Mouse (Mus musculus) ovary, postnatal 36 days (tissue): ENCODE results near the gene Uxs1.

Source experiments
- DNase-seq: peaks from one replicate; pipeline ENCODE4 v3.0.0; 2022; ENCODE audit warnings: low spot score, mixed read lengths

Uxs1 gene

DNA sequence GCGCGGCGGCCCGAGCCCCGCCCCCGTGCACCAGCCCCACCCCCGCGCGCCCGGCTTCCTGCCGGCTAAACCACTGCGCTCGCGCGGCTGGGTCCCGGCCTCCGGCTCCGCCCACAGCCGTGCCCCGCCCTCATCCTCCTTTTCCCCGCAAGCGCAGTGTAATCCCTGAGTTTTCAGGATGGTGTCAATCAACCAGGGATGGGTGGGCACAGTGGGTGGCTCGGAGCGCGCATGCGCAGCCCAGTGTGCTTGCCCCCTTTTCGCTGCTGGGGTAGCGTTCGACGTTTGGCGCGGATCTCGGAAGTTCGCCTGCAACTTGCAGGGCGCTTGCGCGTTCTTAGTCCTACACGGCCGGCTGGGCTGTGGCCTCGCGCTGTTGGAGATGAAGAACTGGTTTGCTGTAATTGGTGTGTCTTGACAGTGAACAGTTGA is at the start of gene Uxs1:
Uxs1 (minus strand) TSS at position 38 of the 432 bp plus-strand sequence.
- DNase-seq: peak; percentile 98

DNA sequence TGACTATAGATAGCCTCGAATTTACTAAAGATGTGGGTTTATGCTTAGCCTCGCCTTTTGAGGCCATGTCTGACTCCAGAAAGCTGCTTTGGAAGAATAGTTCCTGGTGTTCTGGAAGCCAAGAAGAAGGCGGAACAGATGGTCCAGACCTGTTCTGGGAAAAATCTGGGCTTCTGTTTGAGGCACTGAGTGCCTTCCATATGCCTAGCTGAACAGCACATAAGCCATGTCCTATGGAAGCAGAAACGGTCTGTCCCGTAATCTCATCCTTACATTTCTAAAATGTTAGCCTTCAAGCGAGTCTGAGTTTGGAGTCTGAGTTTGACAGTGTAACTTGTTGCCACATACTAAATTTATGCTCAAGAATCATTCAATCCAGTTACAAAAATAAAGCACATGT is 49.6 kb upstream of the Uxs1 start:
- DNase-seq: no peak

DNA sequence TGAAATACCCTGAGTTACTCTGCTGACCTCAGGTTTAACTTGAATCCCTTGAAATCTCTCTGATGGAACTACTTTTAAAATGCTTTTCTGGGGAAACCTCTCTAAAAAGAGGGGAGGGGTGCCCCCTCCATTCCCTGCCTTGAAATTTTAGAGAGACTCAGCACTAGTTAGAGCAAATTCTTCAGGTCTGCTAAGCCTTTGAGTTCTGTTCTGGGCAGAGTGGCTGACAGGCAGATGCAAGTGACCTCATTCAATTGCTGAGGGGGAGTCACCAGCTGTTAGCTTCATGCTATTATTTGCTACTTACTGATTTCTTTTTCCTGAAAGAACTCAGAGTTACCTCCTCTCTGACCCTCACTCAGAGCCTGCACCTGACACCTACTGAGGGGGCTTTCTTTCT is 43.5 kb upstream of the Uxs1 start:
- no peak for DNase-seq

DNA sequence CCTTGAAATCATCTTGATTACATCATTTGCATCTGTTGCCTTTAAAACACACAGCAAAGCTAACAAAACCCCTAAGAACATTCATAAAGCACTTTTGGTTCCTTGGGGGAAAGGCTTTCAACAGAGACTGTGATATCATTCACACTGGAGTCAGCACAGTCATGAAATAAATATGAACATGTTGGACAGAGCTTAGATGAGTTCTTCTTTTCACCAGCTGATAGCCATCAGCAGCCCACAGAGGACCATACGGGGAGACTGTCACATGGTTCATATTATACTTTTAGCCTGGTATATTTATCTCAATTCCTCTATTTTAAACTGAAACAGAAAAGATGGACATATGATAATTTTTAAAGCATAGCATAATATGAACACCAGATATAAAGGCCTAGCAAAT is 40.9 kb upstream of the Uxs1 start:
- no peak for DNase-seq

DNA sequence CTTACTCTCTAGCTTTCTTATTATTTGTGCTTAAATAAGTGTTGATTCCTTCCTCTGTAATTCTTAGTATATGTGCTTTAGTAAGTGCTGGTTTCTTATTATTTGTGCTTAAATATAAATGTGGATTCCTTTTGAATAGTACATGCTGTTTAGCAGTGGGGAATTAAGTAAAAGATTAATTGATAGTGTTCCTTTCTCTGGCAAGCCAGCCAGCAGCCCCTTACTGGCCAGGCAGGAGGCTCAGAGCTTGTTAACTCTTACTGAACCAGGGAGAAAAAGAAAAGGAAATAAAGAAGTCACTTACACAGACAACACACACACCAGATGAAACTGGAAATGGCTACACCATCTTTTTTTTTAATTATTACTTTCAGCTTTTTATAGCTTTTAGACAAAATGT is 37.2 kb upstream of the Uxs1 start:
- no peak for DNase-seq

DNA sequence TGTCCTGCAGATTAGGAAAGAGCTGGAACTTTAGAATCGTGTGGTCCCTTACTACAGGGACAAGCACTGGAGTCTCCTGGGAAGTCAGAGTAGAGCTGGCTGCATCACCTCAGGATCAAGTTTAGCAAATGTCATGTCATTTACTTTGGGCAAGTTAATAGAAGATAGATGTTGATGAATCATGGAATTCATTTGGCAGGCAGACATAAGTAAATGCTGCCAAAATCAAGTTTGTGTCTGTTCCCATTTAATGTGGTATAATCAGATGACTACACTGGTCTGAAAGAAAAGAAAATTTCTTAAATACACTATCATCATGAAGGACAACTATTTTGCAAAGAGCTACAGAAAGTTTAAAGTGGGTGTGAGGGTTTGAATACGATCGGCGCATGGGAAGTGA is 35.0 kb upstream of the Uxs1 start:
- DNase-seq: no peak

DNA sequence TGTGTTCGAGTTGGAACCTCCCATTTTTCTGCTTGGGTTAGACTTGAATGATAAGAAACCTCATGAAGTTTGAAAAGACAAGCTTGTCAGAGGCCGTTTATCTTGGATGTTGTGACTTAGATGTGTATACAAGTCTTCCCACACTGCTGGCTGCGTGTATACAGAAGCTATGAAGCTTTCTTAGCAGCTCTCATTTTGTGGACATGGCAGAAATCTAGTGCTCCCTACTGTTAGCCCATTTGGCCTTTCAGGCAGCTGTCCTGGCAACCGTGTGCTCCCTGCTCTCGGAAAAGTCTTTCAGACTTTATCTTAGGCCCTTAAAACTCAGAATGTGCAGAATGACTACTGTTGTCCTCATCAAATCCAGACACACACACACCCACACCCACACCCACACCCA is 31.4 kb upstream of the Uxs1 start:
- no peak for DNase-seq

DNA sequence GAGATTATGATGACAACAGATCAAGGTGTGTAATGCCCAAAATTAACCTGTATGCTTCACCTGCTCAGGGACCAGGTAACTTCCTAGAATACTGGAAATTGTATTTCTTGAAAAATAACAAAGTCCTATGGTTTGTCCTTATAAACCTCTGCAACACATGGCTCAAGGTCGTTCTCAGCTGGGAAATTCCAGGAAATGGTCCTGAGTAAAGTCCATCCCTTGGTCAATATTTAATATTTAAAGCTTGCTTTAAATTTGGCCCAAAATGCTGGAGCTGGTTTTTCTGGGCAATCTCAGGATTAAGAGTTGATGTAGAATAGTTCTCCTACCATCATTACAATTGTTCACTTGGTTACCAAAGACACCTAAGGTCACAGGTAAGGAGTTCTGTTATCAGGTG is 30.1 kb upstream of the Uxs1 start:
- DNase-seq: no peak

DNA sequence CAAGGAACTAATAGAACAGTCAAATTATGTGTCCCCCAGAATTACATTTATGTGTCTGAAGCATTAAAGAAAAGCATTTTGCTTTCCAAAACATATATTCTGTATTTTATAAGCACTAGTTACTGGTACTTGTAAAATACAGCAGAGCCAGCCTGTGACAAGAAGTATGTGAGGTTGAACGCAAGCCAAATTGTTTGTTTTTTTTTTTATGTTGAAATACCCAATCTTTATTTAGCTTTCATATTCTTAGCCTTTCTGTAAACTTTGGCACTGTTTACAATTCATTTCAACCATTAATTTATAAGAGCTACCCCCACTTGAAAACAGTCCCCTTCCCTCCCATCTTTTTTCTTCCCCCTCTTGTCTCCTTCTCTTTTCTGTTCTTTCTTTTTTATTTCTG is 28.0 kb upstream of the Uxs1 start:
- no peak for DNase-seq

DNA sequence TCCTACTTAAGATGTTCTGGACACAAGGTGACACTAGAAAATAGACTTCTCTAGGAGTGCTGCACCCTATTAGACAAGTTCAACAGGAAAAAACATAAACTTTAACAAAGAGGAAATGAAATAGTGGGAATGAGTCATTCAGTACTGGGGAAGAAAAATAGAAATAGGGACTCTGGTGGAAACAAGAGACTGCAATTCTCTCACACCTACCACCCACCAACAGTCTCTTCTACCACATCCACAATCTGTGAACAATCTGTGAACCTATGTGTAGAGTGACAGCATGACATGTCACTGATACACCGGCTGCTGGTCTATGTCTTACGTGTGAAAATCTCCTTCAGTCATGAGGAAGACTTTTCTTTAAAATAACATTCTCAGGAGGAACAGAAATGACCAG is 15.8 kb upstream of the Uxs1 start:
- DNase-seq: no peak

DNA sequence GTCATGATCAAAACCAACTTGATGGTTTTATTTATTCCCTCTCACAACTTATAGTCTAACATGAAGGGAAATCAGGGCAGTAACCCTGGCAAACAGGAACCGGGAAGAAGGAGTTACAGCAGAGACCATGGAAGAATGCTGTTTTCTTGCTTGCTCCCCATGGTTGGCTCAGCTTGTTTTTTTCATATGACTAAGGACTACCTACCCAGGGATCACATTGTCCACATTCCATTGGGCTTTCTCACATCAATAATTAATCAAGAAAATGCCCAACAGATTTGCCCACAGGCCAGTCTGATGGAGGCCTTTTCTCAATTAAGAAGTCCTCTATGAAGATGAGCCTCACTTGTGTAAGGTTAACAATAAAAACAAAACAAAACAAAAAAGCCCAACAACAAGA is 9.6 kb upstream of the Uxs1 start:
- no peak for DNase-seq

DNA sequence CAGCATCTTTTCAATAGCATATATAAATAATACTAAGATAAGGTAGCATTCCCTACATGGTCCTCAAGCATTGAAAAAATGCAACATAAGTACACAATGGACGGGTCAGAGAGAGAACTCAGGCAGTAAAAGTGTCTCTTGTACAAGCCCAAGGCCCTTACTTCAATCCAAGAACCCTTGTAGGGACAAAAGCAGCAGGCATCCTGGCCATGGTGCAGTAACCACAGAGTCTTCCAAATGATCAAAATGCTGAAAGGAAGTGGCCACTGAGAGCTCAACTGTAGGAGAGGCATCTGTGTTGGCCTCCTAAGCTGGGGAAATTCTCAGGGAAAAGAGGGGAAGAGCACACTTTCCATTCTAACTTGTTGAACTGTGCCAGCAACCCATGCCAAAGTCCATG is 2.5 kb upstream of the Uxs1 start:
- no peak for DNase-seq

DNA sequence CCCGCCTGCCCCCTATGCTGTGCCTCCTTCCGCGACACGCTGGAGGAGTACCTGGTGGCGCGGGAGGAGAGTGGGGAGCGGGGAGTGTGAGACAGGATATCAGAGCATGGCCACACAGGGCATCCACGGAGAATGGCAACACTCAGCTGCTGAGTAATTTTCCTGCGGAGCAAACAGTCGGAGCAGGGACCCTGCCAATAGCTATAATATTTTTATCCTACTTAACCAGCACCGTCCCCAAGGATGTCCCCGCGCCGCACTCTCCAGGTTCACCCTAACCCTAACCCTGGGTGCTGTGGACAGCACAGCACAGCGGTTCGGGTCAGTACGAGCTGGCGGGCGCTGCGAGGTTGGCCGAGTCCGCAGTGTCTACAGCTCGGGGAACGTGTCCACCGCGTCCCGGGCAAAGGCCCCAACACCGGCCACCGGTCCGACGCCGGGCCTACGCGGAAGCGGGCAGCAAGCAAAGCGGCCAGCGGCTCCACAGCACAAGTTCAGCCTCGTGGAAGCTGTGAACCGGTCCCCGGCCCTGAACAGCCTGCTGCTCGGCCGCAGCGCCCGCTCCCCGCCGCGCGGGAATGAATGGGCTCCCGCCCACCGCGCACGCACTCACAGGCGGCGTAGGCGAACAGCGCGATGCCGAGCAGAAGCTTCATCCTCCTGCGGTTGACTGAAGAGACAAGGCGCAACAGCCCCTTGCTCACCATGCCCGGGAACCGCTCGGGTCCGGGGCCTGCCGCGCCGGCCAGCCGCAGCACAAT is 418 bp downstream of the Uxs1 start:
- DNase-seq: no peak

DNA sequence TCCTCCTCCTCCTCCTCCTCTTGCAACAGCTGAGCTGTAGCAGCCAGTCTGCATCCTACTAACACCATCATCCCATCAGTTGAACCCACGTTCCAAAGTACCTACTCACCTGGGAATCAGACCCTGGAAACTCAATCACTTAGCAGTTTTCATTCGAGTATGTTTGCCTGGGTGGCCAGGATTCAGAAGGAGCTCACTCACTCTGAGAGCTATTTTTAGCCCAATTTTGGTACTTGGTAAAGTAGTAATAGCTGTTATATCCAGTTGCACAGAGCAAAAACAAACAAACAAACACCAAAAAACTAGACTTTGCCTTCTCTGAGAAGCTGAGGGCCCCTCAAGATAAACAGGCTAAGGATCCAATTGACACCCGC is 985 bp downstream of the Uxs1 start:
- DNase-seq: no peak

DNA sequence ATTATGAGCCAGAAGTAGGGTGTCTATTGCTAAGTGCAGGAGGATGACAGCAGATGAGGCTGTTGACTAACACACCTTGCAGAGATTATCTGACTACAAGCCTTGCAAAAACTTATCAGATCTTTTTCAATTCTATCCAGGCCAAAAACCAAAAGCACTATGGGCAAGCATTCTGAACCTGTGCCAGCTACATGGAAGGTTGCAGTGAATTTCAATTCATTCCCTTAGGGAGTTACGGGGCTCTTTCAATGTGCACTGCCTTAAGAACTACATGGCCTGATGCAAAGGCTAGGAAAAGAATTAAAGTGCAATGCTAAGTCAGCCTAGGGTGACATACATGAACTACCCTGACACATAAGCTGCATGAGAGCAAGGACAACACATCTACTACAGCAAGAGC is 4.2 kb downstream of the Uxs1 start:
- no peak for DNase-seq

DNA sequence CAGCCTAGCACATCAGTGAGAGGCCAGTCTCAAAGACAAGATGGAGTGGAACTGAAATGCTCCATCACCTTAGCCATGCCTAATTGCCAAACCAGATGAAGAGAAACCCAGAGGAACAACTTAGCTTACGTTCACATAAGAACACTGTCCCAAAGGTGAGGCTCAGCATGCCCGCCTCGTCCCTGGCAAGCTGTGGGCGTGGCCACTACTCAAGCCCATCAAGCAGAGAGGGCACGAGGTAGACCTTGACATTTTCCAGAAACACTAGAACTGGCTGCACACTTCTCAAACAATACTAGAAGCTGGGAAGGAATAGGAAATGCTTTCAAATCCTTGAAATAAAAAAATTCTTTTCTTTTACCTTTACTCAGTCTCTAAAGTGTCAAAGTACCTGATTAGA is 5.0 kb downstream of the Uxs1 start:
- no peak for DNase-seq

DNA sequence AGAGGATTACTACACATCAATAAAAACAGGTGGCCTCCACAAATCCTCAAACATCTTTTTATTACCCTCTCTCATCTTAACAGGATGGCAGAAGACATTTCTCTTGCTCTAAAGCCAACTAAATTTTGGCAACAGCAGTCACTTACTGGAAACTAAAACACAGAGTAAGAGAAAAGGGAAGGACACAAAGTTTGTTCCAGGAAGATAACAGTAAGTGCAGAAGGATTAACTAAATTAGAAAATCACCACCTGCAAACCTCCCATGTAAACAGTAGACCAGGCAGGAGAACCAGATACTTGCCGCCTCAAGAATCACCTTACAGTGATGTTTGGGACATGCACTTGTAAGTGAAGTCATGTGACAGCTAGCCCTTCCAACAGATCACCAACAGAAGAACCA is 5.8 kb downstream of the Uxs1 start:
- DNase-seq: no peak

DNA sequence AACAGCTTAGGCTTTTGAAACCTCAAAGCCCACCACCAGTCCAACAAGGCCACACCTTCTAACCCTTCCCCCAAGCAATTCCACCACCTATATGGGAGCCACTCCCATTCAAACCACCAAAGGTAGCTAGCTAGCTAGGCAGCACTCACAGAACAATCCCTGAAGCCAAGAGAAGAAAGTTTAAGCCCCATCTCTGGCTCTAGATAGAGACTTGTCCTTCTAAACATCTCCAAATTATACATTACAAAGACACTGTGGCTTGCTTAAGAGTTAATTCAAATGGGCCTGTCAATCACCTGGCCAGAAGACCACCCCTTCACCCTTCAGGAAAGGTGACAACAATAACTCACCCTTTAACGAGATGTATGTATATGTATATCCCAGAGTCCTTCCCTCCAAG is 7.0 kb downstream of the Uxs1 start:
- DNase-seq: no peak

DNA sequence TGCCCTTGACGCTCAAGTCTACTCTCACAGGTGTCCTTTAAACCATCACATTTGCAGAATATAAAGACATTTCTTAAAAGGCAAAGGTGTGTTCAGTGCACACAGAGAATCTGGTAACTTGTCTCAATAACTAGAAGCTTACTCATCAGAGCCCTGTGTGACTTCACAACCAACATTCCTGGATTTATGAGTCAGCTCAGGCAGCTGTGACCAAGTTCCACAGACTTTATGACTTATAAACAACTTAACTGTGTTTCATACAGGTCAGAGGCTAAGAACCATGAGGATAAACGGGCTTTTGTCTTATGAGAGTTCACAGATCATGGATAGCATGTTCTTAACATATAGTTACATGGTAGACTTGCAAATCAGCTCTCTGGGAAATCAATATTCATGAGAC is 8.5 kb downstream of the Uxs1 start:
- DNase-seq: no peak

DNA sequence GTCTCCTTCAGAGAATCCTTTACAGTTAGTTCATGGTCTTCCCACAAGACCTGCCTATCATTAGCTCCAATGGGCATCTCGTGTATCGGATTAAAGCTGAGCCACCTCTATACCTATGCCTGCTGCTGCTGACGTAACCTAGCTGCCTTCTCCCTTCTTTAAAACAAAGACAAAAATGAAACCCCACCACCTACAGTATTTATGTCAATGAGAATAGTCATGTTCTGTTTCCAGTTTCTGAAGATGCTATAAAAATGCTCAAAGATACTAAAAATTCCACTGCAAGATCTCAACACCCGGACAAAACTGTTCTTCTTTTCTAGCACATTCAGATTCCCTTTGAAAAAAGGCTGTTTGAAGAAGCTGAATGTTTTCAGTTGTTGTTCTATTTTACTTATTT is 9.2 kb downstream of the Uxs1 start:
- DNase-seq: no peak

DNA sequence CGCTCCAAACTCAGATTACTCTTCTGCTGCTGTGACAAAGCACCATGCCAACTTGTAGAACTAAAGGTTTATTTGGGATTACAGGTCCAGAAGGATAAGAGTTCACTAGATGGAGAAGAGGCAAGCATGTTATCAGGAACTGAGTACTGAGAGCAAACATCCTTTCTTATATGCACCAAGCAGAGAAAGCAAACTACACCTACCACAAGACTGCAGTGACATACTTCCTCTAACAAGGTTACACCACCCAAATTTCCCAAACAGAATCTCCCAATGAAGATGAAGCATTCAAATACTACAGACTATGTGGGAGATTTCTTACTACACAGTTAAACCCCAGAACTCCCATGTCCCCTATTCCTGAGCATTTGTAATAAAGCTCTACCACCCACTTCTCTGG is 15.8 kb downstream of the Uxs1 start:
- no peak for DNase-seq

DNA sequence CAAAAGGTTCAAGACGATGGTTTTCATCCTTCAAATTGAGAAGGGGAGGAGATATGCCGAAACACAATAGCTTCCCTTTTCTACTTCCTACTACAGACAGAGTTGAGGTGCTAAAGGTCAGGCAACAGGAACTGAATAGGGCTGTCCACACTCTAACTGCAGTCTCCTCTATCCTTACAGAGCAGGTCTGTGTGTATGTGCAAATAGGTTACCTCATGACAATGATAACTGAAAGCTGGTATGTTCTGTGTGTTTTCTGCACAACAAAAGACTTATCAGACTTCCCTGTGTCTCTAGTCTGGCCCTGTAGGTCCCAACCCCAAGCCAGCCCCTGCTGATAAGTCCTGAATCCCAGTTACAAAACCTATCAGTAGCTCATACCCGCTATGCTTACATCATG is 16.5 kb downstream of the Uxs1 start:
- no peak for DNase-seq

DNA sequence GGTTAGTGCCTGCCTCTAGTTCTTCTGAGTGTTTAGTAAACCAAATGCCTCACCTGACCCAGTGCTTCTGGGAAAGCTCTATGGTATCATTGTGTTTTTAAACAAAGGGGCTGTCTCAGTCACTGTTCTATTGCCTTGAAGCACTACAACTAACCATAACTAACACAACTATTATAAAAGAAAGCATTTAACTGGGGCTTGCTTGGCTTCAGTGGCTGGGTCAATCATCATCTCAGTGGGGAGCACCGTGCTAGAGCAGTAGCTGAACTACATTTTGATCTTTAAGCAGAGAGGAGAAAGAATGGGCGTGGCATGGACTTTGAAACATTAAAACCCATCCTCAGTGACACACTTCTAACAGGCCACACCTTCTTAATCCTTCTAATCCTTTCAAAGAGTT is 18.2 kb downstream of the Uxs1 start:
- no peak for DNase-seq

DNA sequence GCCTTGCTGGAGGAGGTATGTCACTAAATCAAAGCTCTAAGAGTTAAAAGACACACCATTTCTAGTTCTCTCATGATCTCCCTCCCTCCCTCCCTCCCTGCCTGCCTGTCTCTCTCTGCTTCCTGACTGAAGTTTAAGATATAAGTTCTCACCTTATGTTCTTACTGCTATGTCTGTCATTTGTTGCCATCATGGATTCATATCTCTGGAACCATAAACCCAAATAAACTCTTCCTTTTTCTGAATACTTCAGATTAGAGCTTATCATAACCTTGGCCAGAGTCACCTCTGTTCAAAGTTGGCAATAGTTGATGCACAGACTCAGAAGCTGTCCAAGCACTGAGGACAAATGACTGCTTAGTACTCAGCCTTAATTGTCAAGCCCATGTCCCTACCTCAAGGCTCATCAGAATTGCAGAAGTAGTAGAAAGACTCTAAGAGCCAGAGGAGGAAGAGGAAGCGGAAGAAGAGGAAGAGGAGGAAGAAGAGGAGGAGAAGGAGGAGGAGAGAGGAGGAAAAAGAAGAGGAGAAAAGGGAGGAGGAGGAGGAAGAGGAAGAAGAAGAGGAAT is 23.6 kb downstream of the Uxs1 start:
- no peak for DNase-seq
